Mouse (Mus musculus) liver, adult 2 months (tissue): ENCODE data around the gene Mical2.

Experiments
- CTCF ChIP-seq: fragments of 200-500 bp; IDR thresholded peaks from 2 replicates; pipeline ENCODE4 v1.5.1; 2011; ENCODE audit warnings: low read depth, low read length, control low read depth
- POLR2A ChIP-seq: fragments of 200-500 bp; IDR thresholded peaks from 2 replicates; pipeline ENCODE4 v1.6.1; 2011; ENCODE audit warnings: low read length, control low read depth; ENCODE audit not compliant: insufficient read depth; ENCODE audit errors: extremely low read depth

DNA sequence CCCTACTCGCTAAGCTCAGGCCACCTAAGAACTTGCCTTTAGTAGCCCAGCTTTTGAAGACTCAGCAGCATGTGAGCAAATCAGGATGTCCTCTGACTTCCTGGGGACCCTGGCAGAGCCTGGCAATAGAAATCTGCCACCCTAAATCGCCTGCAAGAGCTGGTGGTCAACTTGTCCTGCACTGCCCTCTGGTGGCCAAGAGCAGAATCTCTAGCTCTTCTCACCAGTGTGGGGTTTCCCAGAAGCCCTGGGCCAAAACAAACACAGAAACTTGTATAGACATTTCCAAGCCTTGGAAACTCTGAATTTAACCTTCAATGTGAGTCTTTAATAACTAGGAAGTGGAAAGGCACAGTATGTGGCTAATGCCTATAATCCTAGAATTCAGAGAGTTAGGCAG lies 143.4 kb downstream of the Mical2 start:
- TF ChIP-seq CTCF, result peak; percentile 96
- TF ChIP-seq POLR2A, result no peak
